Mouse (Mus musculus): ENCODE measurements around the gene Upp1. TPM values are rescaled to one million over a fixed set of nuclear protein-coding genes. Genes with fewer than 3 reads are reported as not detected.

Gene Upp1
- total RNA-seq (2023): not detected

DNA sequence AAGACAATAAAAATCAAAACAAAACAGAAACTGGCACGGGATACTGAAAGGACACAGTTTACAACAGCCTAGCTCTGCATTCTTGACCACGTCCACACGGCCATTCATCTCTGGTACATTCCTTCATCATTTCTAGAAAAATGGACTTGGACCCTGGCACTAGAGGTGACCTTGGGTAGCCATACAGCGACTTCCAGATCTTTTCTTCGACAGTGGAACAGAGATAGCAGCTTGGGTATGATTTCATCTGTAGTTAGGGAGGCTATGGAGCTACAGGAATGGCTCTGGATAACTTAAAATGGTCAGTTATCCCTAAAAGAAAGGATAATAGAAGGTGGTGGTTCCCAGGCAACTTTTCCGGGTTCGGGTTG is at the start of gene Upp1:
Gene Upp1, plus strand, starts transcription at position 54 of the 371 bp plus-strand sequence.

Other genes starting within 250 kb of the Upp1 start
- gene Pkd1l1, start 144.8 kb upstream of the Upp1 start, total RNA-seq (2023): under 1 TPM; 0.12 to 0.30 TPM
- gene Hus1, start 106.9 kb upstream of the Upp1 start, total RNA-seq (2023): 10 to 100 TPM; 17.4 to 22.7 TPM
- gene Gm11992, start 69.5 kb upstream of the Upp1 start, total RNA-seq (2023): under 1 TPM in 1 of 2 experiments, not detected in 1; 0.23 TPM
- gene Sun3, start 69.1 kb upstream of the Upp1 start, total RNA-seq (2023): not detected
- gene Abca13, start 73.8 kb downstream of the Upp1 start, total RNA-seq (2023): not detected

All from B cell, adult 67 days (primary cell).